Mouse (Mus musculus) layer of hippocampus, postnatal 36 days (tissue): ENCODE results near the gene Irf2. TPM values are rescaled to one million over a fixed set of nuclear protein-coding genes. Genes with fewer than 3 reads are reported as not detected.

Source experiments
- DNase-seq, 2 experiments: peaks; one replicate each; pipeline ENCODE4 v3.0.0; 2022
- total RNA-seq, 2 experiments: library from RNA; stranded (reverse); gene quantifications; 2 replicates each; pipeline ENCODE4 v1.2.3; 2021

Irf2 gene
- total RNA-seq, 2 experiments from 2014 or later: 61.8 to 62.2 TPM

DNA sequence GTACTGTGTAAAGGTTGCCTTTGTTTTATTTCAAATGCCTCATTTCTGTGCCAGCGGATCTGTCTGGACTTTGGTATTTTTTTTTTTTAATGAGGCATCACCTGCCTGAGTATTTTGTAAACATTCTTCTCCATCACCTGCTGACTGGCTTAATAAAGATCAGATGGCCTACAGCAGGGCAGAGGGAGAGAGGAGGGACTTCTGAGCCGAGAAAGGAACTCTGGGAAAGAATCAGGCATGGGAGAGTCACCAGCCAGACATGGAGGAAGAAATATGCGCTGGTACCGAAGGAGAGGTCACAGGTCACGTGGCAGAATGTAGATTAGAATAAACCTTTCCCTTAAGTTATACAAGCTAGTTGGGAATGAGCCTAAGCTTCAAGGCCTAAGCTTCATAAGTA is 143.2 kb downstream of the Irf2 start:
- no peak for DNase-seq

- DNase-seq: no peak
These were observed 143.9 kb downstream of the Irf2 start for GRCm38 (mm10) chr8:46883232-46884000.

DNA sequence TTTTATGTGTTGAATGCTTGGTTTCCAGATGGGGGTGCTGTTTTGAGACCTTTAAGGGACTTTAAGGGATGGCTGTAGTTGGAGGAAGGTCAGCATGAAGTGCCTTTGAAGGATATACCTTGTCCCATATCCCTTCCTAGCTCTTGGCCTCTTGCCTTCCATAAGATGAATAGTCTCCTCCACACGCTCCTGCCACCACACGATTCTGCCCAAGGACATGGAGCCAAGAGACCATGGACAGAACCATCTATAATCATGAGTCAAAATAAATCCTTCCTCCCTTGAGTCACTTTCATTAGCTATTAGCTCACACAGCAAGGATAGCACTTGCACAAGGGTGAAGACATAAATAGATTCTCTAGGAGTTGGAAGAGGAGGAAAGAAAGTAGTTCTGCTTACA is 146.3 kb downstream of the Irf2 start:
- no peak for DNase-seq

DNA sequence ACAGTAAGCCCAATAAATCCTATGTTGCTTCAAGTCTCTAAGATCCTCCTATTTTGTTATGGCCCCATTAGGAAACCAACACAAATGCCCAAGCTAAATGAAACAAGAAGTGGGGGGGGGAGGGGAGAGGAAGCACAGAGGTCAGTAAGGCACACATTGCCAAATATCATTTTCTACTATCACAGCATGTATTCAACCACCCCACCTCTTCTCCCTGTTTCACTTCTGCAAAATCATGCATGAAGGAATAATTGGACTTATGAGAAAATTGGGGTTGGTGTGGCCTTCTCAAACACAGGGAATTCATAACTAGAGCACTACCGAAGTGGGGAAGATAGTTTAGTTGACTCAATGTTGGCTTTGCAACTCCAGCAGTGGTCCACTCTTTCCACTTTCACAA is 146.7 kb downstream of the Irf2 start:
- no peak for DNase-seq

DNA sequence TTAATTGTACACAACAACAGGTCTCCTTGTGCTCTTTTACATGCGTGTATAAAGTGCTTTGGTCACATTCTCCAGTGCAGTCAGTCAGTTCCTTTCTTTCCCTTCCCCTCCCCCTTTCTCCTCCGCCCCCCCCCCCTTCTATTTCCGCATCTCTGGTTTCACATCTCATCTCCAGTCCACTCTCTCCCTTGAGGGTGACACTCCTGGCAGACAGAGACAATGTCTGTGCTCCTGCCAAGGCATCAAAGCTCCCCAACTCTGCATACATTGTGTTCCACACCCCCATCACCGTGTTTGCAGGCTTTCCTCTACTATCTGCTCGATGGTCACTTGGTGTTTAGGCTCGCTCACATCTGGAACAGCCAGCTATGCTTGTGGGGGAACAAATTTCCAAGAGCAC is 147.9 kb downstream of the Irf2 start:
- no peak for DNase-seq

DNA sequence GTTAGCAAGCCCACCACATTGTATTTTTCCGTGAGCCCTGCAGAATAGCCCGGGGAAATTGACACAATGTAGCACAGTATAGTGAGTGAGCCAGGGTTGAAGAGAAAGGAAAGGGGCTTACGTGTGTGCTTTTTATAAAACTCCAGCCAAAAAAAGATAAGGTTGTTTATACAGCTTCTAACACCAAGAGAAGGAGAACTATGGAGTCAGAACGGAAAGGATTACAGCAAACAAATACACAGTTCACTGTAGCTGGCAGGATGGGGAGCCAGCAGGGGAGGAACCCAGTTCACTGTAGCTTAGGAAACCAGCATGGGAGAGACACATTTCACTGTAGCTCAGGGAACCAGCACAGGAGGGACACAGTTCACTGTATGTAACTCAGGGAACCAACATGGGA is 149.0 kb downstream of the Irf2 start:
- DNase-seq: no peak

DNA sequence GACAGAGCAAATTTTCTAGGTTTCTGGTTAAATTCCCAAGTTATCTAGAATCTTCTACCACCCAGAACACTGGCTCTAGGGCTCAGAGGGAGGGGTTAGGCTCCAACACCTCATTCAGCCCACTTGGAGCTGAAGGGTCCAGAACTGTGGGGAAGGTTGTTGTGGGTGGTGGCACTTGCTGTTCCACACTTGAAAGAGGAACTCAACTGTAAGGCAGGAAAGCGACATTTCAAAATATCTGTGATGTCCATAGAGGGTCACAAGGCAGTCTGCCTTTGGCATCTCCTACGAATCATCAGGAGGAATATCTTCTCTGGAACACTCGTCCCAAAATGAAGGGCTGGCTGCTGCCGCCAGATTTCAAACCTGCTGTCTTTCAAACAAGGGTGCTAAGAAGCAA is 150.7 kb downstream of the Irf2 start:
- no peak for DNase-seq

GRCm38 (mm10) chr8:46892511-46893273 is 153.2 kb downstream of the Irf2 start:
- no peak for DNase-seq

DNA sequence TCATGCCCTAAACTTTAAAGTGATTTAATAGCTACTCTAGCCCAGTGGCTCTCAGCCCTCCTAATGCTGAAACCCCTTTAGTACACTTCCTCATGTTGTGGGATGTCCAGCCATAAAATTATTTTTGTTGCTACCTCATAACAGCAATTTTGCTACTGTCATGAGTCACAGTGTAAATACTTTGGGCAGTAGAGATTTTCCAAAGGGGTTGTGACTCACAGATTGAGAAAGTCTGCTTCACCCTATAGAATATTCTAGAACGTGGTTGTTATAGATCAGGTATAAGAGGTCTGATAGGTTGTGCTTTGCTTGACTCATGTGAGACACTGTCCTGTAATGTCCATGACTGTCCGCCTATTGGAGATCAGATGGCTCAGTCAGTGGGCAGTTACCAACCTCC is 154.9 kb downstream of the Irf2 start:
- no peak for DNase-seq

- no peak for DNase-seq
These were observed 156.5 kb downstream of the Irf2 start for GRCm38 (mm10) chr8:46896005-46896404.

DNA sequence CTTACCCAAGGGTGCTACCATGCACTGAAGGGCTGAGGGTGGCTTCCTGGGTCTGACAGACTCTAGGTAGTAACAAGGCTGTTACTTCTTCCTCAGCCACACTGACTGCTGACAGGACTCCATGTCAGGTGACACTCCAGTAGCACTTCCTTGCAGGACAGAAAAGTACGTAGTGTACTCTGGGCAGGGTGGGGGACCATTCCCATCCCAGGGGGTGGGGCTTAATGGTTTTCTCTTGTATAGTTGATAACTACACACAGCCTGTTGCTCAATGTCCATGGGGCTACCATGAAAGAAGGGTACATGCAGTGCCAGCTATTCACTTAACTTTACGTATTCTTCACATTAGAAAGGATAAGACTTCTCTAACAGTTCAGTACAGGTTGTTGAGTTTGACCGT is 157.2 kb downstream of the Irf2 start:
- DNase-seq: no peak

Other genes starting within 250 kb of the Irf2 start
- 1 to 10 TPM; 1.2 to 4.0 TPM for gene Cenpu, start 187.7 kb upstream of the Irf2 start, total RNA-seq
- gene Primpol, start 122.5 kb upstream of the Irf2 start, total RNA-seq: 1 to 10 TPM; 4.2 to 4.8 TPM
- 10 to 100 TPM in 1 of 2 experiments, 1 to 10 TPM in 1; 9.8 to 12.7 TPM for gene Casp3, start 122.4 kb upstream of the Irf2 start, total RNA-seq
- gene Enpp6, start 247.2 kb downstream of the Irf2 start, total RNA-seq: 1 to 10 TPM; 6.7 to 9.9 TPM